Mouse (Mus musculus) megakaryocyte progenitor cell, adult 5-6 weeks (primary cell): ENCODE data around the gene Nup133. TPM values are rescaled to one million over a fixed set of nuclear protein-coding genes. Genes with fewer than 3 reads are reported as not detected.

ENCODE experiments used
- ATAC-seq: replicated peaks from 2 replicates; pipeline ENCODE4 v1.8.0; 2016; ENCODE audit warnings: mild to moderate bottlenecking, moderate TSS enrichment, inconsistent platforms; ENCODE audit not compliant: poor library complexity
- total RNA-seq, 2 experiments: library from RNA; stranded (forward) in 1 of 2; stranded (reverse) in 1 of 2; fragments of 157-497, 149-512 nt in 1 of 2; fragments of 200-1000 nt in 1 of 2; gene quantifications; 2 replicates each; pipeline versions ENCODE4 v1.2.3 to v1.2.4; 2015 to 2017

The Nup133 gene
- total RNA-seq, 2 experiments from 2014 or later = 28.7 to 33.0 TPM

DNA sequence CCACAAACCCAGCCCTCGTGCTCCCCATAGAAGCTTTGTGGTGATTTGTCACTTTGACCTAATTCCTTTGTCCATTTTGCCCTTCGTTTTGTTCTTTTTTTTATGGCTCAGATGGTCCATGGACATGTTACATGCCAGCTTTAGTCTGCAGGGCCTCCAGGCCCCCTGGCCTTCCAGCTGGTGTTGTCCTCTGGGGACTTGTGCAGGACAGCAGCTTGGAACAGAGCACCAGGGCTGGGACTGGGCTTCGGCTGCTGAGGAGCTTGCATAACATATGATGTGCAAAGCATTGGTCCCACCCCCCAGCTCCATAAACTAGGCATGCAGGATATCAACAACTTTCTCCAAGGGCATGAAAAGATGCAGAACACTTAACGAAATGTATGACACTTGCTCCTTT, 59.3 kb downstream of the Nup133 start:
- ATAC-seq = no peak

DNA sequence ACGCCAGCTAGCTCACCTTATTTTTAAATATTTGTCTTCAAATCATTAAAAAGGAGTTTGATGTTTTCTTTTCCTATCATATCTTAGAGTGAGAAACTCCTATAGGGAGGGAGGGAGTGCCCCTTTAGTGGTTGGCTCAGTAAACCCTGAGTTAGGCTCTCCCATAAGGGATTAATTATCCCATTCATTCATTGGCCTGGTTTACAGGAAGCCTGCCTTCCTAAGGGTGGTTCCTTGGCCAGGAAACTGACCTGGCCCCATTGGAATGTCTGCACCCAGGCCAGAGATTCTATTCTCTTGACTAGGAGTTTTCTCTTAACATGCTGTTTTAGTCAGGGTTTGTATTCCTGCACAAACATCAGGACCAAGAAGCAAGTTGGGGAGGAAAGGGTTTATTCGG, 61.1 kb downstream of the Nup133 start:
- no peak for ATAC-seq

DNA sequence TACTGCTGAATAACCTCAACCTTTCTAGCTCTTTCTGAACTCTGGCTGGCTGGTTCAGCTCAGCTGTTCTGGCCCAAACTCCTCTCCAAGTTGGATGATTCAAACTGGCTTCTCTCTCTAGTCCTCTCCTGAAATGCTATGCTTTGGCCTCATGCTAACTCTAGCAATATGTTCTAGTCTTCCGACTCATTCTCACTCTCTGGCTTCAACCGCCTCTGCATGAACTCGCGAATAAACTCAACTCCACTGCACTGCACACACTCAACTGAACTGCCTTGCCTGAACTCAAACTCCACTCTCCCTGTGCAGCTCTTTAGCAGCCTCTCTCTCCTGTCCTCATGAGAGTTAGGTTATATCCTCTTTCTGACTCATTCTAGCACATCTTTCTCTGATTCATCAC, 61.9 kb downstream of the Nup133 start:
- no peak for ATAC-seq

DNA sequence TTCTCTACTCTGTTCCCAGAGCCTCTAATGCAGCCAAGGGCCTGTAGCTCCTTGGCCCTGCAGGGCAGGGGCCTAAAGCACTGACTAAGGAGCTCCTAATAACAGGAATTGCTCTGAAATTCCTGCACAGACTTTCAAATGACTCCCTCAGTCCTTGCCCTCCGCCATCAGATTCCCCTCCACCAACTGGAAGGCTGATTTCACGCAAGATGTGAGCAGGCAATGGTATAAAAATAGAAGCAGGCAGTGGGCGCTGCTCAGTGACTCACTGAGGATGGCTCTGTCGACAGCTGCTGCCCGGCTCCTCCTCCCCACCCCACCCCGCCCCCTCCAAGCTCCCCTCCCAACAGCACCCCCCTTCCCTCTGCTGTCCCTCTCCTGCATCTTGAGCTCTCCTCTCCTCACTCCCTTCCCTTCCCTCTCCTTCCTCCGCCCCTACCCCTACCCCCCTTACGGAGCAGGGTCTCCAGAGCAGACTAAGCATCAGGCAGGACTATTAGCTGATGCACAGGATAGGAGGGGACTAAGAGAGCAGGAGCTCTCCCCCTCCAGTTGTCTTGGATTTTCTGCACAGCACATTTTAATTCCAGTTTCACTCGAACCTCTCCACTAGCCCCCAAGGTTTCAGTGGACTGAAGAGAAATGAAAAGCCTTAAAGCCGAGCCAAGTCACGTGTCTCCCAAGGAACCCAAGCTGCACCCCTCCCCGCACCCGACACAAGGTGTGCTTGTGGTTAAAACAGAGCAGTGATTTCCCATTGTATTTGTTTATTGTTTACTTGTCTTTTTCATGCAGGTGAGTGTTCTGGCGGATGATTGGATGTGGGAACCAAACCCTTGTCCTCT, 64.1 kb downstream of the Nup133 start:
- no peak for ATAC-seq

DNA sequence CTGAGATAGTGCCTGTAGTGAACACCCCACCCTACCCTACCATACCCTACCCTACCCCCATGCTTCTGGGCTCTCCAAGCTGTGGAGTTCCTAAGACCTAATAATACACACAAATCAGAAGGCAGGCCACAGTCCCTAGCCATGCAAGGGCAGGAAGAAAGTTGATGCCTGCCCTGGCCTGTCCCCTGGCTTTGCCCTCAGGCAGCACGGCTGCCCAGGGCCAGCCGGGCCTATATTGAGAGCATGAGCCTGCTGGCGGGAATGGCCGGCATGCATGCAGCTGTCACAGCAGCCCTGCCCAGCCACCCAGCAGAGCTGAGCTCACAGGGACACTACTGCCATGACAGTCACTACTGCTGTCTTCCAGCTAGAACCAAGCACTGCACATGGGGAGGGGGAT, 66.0 kb downstream of the Nup133 start:
- ATAC-seq = no peak

DNA sequence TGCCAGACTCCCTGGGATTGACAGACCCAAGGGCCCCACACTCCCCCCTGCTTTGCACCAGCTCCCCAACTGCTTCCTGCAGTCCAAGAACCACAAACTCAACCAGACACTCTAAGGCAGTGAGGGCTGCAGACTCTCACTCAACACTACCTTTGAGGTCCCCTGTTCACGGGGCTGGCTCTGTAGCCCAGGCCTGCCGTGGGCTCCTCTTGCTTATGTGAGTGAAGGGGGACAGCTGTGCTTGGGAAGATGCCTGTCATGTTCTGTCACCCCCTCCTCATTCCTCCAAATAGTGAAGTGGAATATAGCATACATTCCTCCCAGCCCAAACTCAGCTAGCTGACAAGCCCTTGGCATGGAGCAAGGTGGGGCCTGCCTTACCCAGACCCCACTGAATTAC, 66.7 kb downstream of the Nup133 start:
- no peak for ATAC-seq

DNA sequence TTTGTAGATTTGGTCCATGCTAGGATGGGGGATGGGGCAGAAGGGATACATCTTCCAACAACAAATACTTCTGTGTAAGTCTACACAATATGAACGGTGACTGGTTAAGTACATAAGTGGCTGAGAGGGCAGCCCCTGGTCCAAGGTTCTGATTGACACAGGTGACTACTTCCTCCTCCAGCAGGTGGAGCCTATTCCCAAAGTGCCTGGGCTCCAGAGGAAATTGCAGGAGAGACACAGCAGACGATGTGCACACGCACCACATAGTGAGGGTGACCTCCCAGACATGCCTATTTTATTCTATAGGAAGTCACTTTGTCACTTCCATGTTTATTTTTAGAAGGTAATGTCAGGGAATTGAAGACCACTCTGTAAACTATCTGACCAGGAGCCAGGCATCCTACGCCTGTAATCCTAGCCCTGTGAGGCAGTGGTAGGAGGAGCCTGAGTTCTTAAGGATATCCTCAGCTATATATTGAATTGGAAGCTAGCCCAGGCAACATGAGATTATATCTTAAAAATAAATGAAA, 68.2 kb downstream of the Nup133 start:
- no peak for ATAC-seq

DNA sequence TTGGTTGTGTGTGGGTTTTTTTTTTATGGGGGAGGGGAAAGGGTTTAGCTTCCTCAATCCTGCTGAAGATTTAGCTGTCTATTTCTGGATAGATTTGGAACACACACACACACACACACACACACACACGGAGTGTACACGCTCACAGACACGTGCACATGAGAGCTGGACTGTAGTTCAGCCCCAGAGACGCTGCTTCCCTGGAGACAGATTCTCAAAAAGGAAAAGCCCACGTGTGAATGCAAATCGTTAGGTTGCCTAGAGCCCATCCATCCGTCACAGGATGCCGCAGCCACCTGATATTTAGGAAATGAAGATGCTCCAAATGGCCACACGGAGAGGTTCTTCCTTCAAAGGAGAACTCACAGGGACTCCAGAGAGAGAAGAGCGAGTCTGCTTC, 68.8 kb downstream of the Nup133 start:
- no peak for ATAC-seq

DNA sequence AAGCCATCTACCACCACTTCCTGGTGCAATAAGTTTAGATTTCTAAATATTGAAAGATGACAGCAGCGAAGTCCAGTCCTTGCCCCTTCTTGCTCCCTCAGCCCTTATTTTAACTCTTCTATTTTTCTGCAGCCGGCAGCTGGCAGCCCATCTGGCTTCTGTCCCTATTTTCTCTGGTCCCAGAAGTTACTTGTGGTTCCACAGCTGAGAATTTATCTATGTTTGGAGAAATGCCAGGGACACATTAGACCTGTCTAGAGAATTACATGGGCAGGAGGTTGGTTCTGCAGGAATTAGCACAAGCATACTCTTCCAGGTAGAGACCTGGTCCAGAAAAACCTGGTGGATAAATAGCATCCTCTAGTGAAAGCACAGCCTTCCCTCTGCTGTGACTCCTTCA, 71.2 kb downstream of the Nup133 start:
- no peak for ATAC-seq

DNA sequence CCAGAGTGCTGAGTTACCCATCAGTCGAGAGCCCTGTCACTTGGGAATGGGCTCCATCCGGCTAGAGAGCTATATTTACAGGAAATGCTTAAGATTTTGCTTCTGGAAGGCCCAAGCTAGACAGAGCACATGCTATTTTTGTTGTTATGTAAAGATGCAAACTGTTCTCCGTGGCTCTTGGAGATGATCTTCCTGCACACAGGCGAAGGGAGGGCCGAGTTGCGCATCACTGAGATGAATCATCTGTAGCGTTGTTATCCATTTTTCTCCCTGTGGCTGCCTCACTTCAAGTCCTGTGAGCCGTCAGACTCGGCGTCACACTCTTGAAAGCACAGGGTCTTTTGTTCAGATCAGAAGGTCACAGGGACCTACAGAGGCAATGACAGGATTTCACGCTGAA, 74.7 kb downstream of the Nup133 start:
- no peak for ATAC-seq

DNA sequence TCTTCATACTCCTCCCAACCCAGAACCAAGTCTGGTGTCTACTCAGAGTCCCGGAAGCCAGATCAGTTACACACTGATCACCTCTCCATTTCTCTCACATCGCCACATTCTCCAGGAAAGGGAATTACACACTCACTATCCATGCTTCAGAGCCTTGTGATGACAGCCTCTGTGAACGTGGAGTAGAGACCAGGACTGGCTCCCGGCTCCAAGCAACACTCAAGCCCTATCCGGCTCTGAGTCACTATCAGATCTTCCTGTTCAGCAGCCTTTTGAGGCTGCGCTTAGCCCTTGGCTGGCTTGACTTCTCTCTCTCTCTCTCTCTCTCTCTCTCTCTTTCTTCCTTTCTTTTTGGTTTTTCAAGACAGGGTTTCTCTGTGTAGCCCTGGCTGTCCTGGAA, 75.7 kb downstream of the Nup133 start:
- no peak for ATAC-seq

DNA sequence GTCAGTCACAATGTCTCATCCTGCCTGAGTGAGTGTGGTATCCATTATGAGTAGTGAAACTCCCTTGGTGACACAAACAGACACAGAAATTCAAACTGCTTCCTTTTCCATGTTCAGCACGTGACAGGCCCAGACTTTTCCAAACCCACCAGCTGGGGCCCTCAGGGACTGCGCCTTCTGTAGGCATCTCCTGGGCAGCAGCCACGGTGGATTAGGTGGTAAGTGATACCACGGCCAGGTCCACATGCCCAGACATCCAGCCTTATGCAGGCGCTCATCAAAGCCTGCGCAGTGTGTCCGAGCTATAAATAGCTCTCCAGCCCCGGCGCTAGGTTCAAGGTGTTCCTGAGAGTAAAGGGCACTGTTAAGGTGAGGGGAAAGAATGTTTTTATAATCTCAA, 77.0 kb downstream of the Nup133 start:
- no peak for ATAC-seq

DNA sequence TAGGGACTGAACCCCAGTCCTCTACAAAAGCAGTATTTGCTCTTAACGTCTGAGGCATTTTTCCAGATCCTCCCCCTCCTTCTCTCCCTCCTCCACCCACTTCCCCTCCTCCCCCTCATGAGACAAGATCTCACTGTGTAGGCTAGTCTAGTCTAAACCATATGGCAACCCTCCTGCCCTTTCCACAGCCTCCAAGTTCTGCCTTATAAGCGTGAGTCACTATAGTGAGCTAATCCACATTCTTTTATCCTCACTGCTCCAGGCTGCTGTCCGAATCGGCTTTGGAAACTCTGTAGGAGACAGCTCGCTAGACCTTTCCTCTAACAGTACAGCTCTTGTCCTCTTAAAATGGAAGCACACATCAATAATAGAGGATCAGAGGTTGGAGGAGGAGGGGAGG, 82.1 kb downstream of the Nup133 start:
- no peak for ATAC-seq

DNA sequence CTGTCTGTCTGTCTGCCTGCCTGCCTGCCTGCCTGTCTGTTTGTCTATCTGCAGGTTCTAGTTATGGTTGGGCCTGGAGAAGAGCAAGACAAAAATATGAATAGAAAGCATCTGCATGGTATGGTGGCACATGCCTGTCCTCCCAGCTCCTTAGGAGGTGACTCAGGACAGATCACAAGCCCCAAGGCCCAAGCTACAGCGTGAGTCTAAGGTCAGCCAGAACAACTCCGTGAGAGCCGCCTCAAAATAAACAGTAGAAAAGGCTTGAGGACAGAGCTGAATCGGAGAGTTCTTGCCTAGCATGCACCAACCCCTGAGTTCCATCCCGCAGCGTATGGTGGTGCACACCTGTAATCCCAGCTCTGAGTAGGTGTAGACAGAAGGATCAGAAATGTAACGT, 83.3 kb downstream of the Nup133 start:
- no peak for ATAC-seq

DNA sequence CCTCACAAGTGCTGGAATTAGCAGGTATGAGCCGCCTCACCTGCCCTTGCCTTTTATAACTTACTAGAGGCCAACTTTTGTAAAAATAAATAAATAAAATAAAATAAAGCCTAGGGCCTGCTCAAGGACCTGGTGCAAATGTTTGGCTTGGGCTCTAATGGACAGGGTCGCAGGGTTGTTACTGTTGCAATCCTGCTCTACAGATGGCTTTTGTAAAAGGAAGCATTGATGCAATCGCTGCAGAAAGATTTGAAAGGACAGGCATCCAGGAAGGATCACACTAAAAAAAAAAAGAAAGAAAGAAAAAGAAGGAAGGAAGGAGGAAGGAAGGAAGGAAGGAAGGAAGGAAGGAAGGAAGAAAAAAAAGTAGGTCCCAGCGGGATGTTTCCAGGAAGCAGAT, 88.7 kb downstream of the Nup133 start:
- ATAC-seq = no peak

DNA sequence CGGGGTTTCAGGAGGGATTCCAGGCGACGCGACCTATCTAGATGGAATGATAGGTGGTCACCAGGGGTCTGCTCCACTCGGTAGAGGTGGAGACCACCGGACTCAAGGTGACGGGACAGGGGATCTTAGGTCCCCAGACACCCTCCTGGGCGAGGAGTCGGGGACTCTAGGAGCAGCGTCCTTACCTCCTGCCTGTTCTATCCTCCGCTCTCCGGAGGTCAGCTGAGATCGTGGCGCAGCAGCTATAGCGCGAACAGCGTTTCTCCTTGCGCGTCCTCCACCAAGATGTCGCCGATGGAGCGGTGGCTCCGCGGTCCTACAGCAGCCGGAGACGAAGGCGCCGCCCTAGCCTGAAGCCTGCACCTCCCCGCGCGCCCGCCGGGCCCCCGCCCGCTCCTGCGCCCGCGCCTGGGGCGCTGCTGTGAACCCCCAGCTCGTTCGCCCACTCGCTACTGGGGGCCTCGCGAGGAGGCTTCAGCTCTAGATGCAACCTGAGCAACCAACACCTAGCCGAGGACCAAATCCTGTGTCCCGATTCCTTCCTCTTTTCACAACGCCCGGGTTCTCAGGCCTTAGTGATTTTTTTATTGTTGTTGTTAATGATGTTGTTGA, 89.3 kb downstream of the Nup133 start, which contains the start of gene Ccsap:
Ccsap (minus strand) TSS at position 562 of the 612 bp plus-strand sequence.
- ATAC-seq = peak; percentile 47

DNA sequence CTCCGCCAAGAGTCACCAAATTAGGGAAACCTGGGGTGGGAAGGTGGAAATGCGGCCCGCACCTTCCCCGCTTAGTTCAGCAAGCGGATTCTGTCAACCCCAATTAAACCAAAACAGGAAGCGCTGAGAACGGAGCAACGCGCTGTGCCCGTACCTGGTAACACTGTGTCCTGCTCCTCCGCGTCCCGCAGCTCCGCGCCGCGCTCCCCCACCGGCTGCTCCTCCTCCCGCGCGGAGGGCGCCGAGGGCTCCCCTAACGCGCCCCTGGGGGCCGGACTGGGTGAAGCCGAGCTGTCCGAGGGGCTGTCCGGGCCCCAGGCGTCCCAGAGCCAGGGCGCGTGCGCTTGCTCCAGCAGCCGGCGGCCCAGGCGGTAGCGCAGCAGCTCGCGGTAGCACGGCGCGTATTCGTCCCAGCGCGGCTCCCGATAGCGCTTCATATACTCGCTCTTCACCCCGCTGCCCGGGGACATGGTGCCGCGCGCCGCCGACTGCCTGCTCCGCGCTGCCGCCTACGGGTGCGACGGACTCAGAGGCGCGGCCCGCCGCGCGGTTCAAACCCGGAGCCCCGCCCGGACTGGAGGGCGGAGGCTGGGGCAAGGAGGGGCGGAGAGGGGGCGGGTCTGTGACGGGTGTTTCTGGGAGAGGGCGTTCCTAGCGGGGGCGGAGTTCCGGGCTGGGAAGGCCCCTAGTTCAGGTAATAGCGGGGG, 90.0 kb downstream of the Nup133 start:
- ATAC-seq = peak; percentile 93

DNA sequence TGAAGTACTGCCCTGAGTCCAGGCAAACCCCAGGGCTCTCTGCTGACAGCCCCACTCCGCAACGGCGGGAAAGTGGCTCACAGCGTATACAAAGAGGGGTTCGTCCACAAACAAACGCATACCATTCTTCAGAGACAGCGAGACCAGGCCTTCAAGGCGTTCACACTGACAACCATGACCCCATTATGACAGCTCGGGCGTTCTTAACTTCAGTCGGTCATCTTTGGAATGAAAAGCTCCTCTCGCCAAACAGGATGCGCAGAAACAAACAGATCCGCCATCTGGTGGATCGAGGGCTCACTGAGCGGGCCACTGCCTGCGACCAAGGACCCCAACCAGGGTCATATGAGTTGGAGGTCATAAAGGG, 90.5 kb downstream of the Nup133 start:
- ATAC-seq = peak; percentile 13

DNA sequence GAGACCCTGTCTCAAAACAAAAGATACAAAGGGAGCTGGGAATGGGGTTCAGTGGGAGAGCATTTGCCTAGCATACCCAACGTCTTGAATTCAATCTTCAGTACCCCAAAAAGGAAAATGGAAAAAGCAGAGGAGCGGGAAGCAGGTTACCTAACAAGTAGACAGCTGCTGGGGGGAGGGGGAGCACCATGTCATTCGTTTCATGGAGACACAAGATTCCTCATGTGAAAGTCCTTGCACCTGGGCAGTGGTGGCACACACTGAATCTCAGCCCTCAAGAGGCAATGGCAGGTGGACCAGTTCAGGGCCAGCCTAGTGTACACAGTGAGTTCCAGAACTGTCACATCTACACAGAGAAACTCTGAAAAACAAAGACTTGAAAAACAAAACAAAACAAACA, 91.7 kb downstream of the Nup133 start:
- no peak for ATAC-seq

DNA sequence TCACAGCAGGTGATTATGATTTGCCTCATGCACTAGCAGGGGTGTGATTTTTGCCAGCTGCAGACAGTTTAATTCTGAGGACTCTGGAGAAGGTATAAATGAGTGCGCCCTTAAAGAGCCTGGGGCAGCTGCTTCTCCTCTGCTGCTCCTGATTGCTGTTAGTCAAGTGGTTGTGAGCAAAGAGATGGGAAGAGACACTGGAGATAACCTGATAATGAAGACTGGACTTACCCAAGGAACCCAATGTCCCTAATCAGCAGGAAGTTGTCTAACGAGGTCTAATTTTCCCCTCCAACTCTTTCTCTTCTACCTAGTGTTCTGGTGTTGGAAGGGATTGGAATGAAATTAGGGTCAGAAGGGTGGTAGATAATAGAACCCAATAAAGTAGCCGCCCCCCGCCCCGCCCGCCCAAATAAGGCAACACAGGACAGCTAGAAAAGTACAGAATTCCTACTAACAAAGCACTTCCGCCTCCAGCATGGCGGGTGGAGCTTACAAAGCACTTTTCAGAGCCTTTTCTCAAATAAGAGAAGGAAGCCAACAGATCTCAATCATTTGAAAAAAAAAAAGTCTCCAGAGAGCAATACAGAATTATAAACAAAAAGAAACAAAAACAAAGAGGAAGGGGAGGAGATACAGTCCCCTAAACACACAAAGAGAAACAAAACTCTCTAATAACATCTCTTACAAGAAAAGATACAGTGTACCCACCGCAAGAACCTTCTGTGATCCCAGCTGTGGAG, 94.2 kb downstream of the Nup133 start:
- no peak for ATAC-seq

DNA sequence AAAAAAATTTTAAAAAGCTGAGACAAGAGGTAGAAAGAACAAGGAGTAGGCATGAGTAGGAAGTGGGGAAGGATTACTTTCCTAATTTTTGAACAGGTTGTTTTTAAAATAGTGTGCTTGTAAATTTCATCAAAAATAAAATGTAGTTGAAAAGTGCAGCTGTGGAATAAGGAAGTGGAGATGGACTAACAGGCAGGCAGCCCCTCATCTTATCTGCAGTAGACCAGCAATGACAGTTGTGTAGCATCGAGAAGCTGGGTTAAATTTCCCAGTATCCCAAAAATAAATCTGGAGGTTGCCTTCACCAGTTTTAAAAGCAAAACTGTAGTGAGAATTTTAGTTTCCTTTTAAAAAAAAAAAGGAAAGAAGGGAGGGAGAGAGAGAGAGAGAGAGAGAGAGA, 94.8 kb downstream of the Nup133 start:
- ATAC-seq = no peak
